Mouse (Mus musculus) left cerebral cortex, adult 9 months (tissue): Measurements from ENCODE around the gene Cdc42se2.

Experiments
- DNase-seq, 2 experiments: peaks; one replicate each; pipeline ENCODE4 v3.0.0; 2022; ENCODE audit warnings: low spot score in 2 of 2

Cdc42se2 gene

GRCm38 (mm10) chr11:54787488-54788474, at the start of gene Cdc42se2:
TSS of gene Cdc42se2 (minus strand) at chr11:54787675.
- DNase-seq: peak; percentile 93 to 96

GRCm38 (mm10) chr11:54836106-54836505, 48.6 kb upstream of the Cdc42se2 start:
- no peak for DNase-seq

- no peak for DNase-seq
Measured at GRCm38 (mm10) chr11:54834596-54834995, 47.1 kb upstream of the Cdc42se2 start.

- peak; percentile 86 to 90 for DNase-seq
Measured at GRCm38 (mm10) chr11:54833833-54834232, 46.4 kb upstream of the Cdc42se2 start.

- DNase-seq: no peak
Measured at GRCm38 (mm10) chr11:54826819-54827218, 39.3 kb upstream of the Cdc42se2 start.

- DNase-seq: no peak
Measured at GRCm38 (mm10) chr11:54825774-54826173, 38.3 kb upstream of the Cdc42se2 start.

GRCm38 (mm10) chr11:54823467-54823866, 36.0 kb upstream of the Cdc42se2 start:
- DNase-seq: peak; percentile 55 to 58

- no peak for DNase-seq
Measured at GRCm38 (mm10) chr11:54819489-54819888, 32.0 kb upstream of the Cdc42se2 start.

GRCm38 (mm10) chr11:54817449-54817848, 30.0 kb upstream of the Cdc42se2 start:
- DNase-seq: no peak

- no peak for DNase-seq
Measured at GRCm38 (mm10) chr11:54815659-54816058, 28.2 kb upstream of the Cdc42se2 start.

GRCm38 (mm10) chr11:54812812-54813516, 25.5 kb upstream of the Cdc42se2 start:
- peak; percentile 73 to 80 for DNase-seq

- DNase-seq: no peak
Measured at GRCm38 (mm10) chr11:54812314-54812713, 24.8 kb upstream of the Cdc42se2 start.

- DNase-seq: no peak
Measured at GRCm38 (mm10) chr11:54811054-54811453, 23.6 kb upstream of the Cdc42se2 start.

- DNase-seq: no peak
Measured at GRCm38 (mm10) chr11:54809582-54809981, 22.1 kb upstream of the Cdc42se2 start.

GRCm38 (mm10) chr11:54808177-54808576, 20.7 kb upstream of the Cdc42se2 start:
- no peak for DNase-seq

- no peak for DNase-seq
Measured at GRCm38 (mm10) chr11:54807669-54808068, 20.2 kb upstream of the Cdc42se2 start.

GRCm38 (mm10) chr11:54806891-54807290, 19.4 kb upstream of the Cdc42se2 start:
- DNase-seq: no peak

- DNase-seq: peak; percentile 68 to 91
Measured at GRCm38 (mm10) chr11:54805196-54805595, 17.7 kb upstream of the Cdc42se2 start.

- DNase-seq: no peak
Measured at GRCm38 (mm10) chr11:54802621-54803020, 15.1 kb upstream of the Cdc42se2 start.

- DNase-seq: no peak
Measured at GRCm38 (mm10) chr11:54801791-54802558, 14.5 kb upstream of the Cdc42se2 start.

- DNase-seq: no peak
Measured at GRCm38 (mm10) chr11:54796551-54796950, 9.1 kb upstream of the Cdc42se2 start.

GRCm38 (mm10) chr11:54794678-54795077, 7.2 kb upstream of the Cdc42se2 start:
- DNase-seq: no peak
